Mouse (Mus musculus): ENCODE measurements around the gene 9930104L06Rik. TPM values are rescaled to one million over a fixed set of nuclear protein-coding genes. Genes with fewer than 3 reads are reported as not detected.

Gene 9930104L06Rik
- total and polyA plus RNA-seq, 2 experiments from 2014 or later, result 8.9 to 21.7 TPM

GRCm38 (mm10) chr4:124985671-124986602 is 49.1 kb downstream of the 9930104L06Rik start, which contains the start of gene Rspo1:
TSS of gene Rspo1 (plus strand) at chr4:124986430.
- peaks cover 62% of the 10 kb centered on the region for H3K27me3 ChIP-seq (ENCODE audit: insufficient read depth, low read length)
- no peaks in the 10 kb centered on the region for H3K36me3 ChIP-seq (ENCODE audit: insufficient read depth, low read length)
- H3K4me3 ChIP-seq (ENCODE audit: low read depth, low read length), result peak within 1 kb of the TSS; percentile 30
- no peaks in the 10 kb centered on the region for H3K4me1 ChIP-seq (ENCODE audit: insufficient read depth, low read length)
- no peak for ATAC-seq (ENCODE audit: low FRiP score)
- no peak for TF ChIP-seq CTCF (IDR thresholded peaks at IDR 0.05)
- H3K9me3 ChIP-seq (ENCODE audit: low read length), result no peaks in the 10 kb centered on the region
- no peak within 1 kb of the TSS for H3K27ac ChIP-seq (ENCODE audit: low read depth, low read length)
- H3K4me2 ChIP-seq (ENCODE audit: low read depth, low read length, poor library complexity, severe bottlenecking), result peak within 1 kb of the TSS; percentile 49
- H3K9ac ChIP-seq (replicated peaks; ENCODE audit: low read length, poor library complexity, severe bottlenecking), result no peak within 1 kb of the TSS
- no peak for DNase-seq (ENCODE audit: low spot score)
- WGBS, result 3% methylated on average over 48 of the region's 62 CpGs

- no peaks in the 10 kb centered on the region for H3K36me3 ChIP-seq (ENCODE audit: insufficient read depth, low read length)
- no peak for TF ChIP-seq CTCF (IDR thresholded peaks at IDR 0.05)
- peak overlapping the region; percentile 30 for H3K4me3 ChIP-seq (ENCODE audit: low read depth, low read length)
- DNase-seq (ENCODE audit: low spot score), result no peak
- 4% methylated on average over 43 of the region's 51 CpGs for WGBS
- H3K9me3 ChIP-seq (ENCODE audit: low read length), result no peaks in the 10 kb centered on the region
- H3K27ac ChIP-seq (ENCODE audit: low read depth, low read length), result no peak overlapping the region
- H3K4me2 ChIP-seq (ENCODE audit: low read depth, low read length, poor library complexity, severe bottlenecking), result peak overlapping the region; percentile 49
- peaks cover 62% of the 10 kb centered on the region for H3K27me3 ChIP-seq (ENCODE audit: insufficient read depth, low read length)
- no peak for ATAC-seq (ENCODE audit: low FRiP score)
- no peaks in the 10 kb centered on the region for H3K4me1 ChIP-seq (ENCODE audit: insufficient read depth, low read length)
- no peak overlapping the region for H3K9ac ChIP-seq (replicated peaks; ENCODE audit: low read length, poor library complexity, severe bottlenecking)
Measured at GRCm38 (mm10) chr4:124986739-124987710, 50.2 kb downstream of the 9930104L06Rik start.

DNA sequence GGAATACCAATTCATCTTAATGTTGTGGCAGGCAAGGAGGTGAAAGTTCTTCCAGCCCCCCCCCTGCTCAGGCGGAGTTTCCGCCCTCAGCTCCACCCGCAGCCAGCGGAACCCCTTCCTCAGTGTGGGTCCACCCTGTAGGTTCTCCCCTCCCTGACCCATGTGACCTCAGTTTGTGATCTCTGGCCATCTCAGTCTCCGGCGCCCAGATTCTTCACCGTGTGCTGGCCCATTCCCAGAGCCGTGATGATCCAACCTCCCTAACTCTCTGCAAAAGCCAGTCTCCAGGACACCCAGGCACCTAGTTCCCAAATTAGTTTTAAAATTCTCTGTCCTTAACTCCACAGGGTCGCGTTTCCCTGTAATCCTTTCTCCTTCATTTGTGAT is 50.9 kb downstream of the 9930104L06Rik start:
- Histone ChIP-seq H3K4me3 (ENCODE audit: low read depth, low read length) (no peak overlapping the region), H3K9ac (replicated peaks; ENCODE audit: low read length, poor library complexity, severe bottlenecking) (no peak overlapping the region), H3K27ac (ENCODE audit: low read depth, low read length) (no peak overlapping the region), H3K36me3 (ENCODE audit: insufficient read depth, low read length) (no peaks in the 10 kb centered on the region), H3K27me3 (ENCODE audit: insufficient read depth, low read length) (peaks cover 62% of the 10 kb centered on the region), H3K9me3 (ENCODE audit: low read length) (no peaks in the 10 kb centered on the region), H3K4me2 (ENCODE audit: low read depth, low read length, poor library complexity, severe bottlenecking) (no peak overlapping the region; the same call in 1 of the 2 replicates), H3K4me1 (ENCODE audit: insufficient read depth, low read length) (no peaks in the 10 kb centered on the region)
- DNase-seq (ENCODE audit: low spot score) (no peak), ATAC-seq (ENCODE audit: low FRiP score) (no peak)
- 15% methylated on average over 10 of the region's 10 CpGs for WGBS
- TF ChIP-seq CTCF (IDR thresholded peaks at IDR 0.05), result no peak

DNA sequence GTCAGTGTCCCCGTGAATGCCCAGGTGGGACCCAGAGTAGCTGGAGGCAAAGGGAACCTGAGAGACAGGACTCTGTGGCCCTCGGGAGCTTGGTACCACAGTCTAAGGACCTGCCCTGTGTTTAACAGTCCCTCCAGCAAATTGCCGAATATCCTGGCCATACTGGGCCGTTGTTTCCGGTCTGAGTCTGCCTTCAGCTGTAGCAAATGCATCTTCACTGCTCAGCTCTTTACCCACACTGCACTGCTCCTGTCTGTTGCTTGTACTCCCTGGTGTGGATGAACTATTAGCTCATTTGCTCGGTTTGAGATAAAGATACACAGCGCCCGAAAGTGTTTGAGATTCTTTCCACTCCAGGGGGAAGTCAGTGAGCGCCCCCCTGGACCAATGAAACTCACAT is 51.5 kb downstream of the 9930104L06Rik start:
- 23% methylated on average over 9 of the region's 9 CpGs for WGBS
- DNase-seq (ENCODE audit: low spot score) (no peak), ATAC-seq (ENCODE audit: low FRiP score) (no peak)
- no peak overlapping the region for H3K4me3 ChIP-seq (ENCODE audit: low read depth, low read length)
- peaks cover 59% of the 10 kb centered on the region for H3K27me3 ChIP-seq (ENCODE audit: insufficient read depth, low read length)
- H3K9me3 ChIP-seq (ENCODE audit: low read length), result no peaks in the 10 kb centered on the region
- 0 out of 2 replicates have a peak overlapping the region, but pooled peaks have one; percentile 4 for H3K4me2 ChIP-seq (ENCODE audit: low read depth, low read length, poor library complexity, severe bottlenecking)
- no peak overlapping the region for H3K27ac ChIP-seq (ENCODE audit: low read depth, low read length)
- no peaks in the 10 kb centered on the region for H3K4me1 ChIP-seq (ENCODE audit: insufficient read depth, low read length)
- no peak overlapping the region for H3K9ac ChIP-seq (replicated peaks; ENCODE audit: low read length, poor library complexity, severe bottlenecking)
- no peaks in the 10 kb centered on the region for H3K36me3 ChIP-seq (ENCODE audit: insufficient read depth, low read length)
- TF ChIP-seq CTCF (IDR thresholded peaks at IDR 0.05), result no peak

DNA sequence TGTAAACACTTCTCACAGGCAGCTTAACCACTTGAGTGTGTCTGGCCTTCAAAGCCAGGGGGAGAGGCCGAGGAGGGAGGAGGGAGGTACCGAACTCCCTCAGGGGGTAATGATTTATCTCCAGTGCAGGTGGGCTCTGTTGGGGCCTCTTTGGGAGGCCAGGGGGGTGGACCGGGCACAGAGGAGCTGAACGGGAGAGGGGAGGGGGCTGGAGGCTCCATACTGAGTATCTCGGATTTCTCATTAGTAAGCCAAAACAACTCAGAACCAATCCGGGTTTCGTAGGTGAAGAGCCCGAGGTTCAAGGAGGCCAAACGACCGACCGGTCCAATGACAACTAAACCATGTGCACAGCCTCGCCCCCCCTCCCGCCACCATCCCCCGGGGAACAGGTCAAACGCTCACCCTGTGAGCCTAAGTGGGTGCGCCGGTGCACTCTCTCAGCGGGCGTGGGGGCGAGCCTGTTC is 53.0 kb downstream of the 9930104L06Rik start:
- Histone ChIP-seq H3K27ac (ENCODE audit: low read depth, low read length) (no peak overlapping the region), H3K4me2 (ENCODE audit: low read depth, low read length, poor library complexity, severe bottlenecking) (no peak overlapping the region), H3K27me3 (ENCODE audit: insufficient read depth, low read length) (peaks cover 52% of the 10 kb centered on the region), H3K9ac (replicated peaks; ENCODE audit: low read length, poor library complexity, severe bottlenecking) (0 out of 2 replicates have a peak overlapping the region, but pooled peaks have one; percentile 19), H3K4me3 (ENCODE audit: low read depth, low read length) (no peak overlapping the region), H3K9me3 (ENCODE audit: low read length) (no peaks in the 10 kb centered on the region), H3K36me3 (ENCODE audit: insufficient read depth, low read length) (no peaks in the 10 kb centered on the region), H3K4me1 (ENCODE audit: insufficient read depth, low read length) (no peaks in the 10 kb centered on the region)
- ATAC-seq (ENCODE audit: low FRiP score) (no peak), DNase-seq (ENCODE audit: low spot score) (no peak)
- no peak for TF ChIP-seq CTCF (IDR thresholded peaks at IDR 0.05)
- 4% methylated on average over 20 of the region's 20 CpGs for WGBS
